Mouse (Mus musculus) left cerebral cortex, postnatal 14 days (tissue): ENCODE measurements at regions not wholly inside any gene's neighbourhood (a gene's known extent, or its start where the extent isn't known, plus 50 kb on each side); places are given as distances from the start of the nearest gene placed in this dataset.

Experiments
- DNase-seq, 2 experiments: peaks; one replicate each; pipeline ENCODE4 v3.0.0; 2021 to 2022; ENCODE audit warnings: low spot score in 2 of 2, mixed read lengths in 1 of 2
- intact Hi-C: fragments of 180-260 bp; cut with DNase I; formaldehyde crosslinking; loops from one replicate; pipeline ENCODE4 v1.15.1; 2025

- intact Hi-C loops = no loop called here
- DNase-seq = peak; percentile 25 to 28
These were observed 54.0 kb upstream of the Rbm15 start for GRCm38 (mm10) chr3:107387314-107388087.

- no peak for DNase-seq
- intact Hi-C loops = no loop called here
These were observed 53.0 kb upstream of the Rbm15 start for GRCm38 (mm10) chr3:107386432-107386831.
